Mouse (Mus musculus): ENCODE measurements around the gene C130026I21Rik. TPM values are rescaled to one million over a fixed set of nuclear protein-coding genes. Genes with fewer than 3 reads are reported as not detected.

The C130026I21Rik gene
- total RNA-seq, 2 experiments from 2014 or later, result not detected

Small RNAs within 50 kb of the gene (microRNA-seq; reads per million reads assigned to microRNA genes)
- 0 reads per million in 2 experiments for gene Gm27907 (ENCODE audit: borderline replicate concordance in 2 of 2)

Other genes with a start within 250 kb of the C130026I21Rik start
- not detected for gene Gm10553, start 170.4 kb downstream of the C130026I21Rik start, total RNA-seq (2021)
- not detected for gene A530032D15Rik, start 160.7 kb downstream of the C130026I21Rik start, total RNA-seq (2021)

All from gastrocnemius, postnatal 25 days (tissue).